Mouse (Mus musculus) hindbrain, embryonic 11.5 days (tissue): Measurements from ENCODE around the gene Nebl. TPM values are rescaled to one million over a fixed set of nuclear protein-coding genes. Genes with fewer than 3 reads are reported as not detected.

Experiments
- ATAC-seq: fragments of 200-750 bp; cut with Nextera tagmentation; 2 replicates; pipeline ENCODE4 v1.8.0; 2017; ENCODE audit warnings: mild to moderate bottlenecking, moderate TSS enrichment, moderate library complexity; ENCODE audit not compliant: low FRiP score
- DNase-seq: peaks from one replicate; pipeline ENCODE4 v3.0.0-alpha.2; 2015; ENCODE audit warnings: low spot score
- H3K27ac ChIP-seq: fragments of 300-500 bp; sonication (generic); 2 replicates; pipeline ENCODE4 v1.5.1; 2014; ENCODE audit warnings: mild to moderate bottlenecking, low read depth, low read length
- H3K27me3 ChIP-seq: fragments of 300-500 bp; sonication (generic); 2 replicates; pipeline ENCODE4 v1.6.1; 2014; ENCODE audit warnings: mild to moderate bottlenecking, low read length, moderate library complexity, mixed read lengths; ENCODE audit not compliant: control insufficient read depth, insufficient read depth
- H3K36me3 ChIP-seq: fragments of 300-500 bp; sonication (generic); 2 replicates; pipeline ENCODE4 v1.6.1; 2014; ENCODE audit warnings: mild to moderate bottlenecking, low read length, moderate library complexity, mixed read lengths; ENCODE audit not compliant: control insufficient read depth, insufficient read depth
- H3K4me1 ChIP-seq: fragments of 300-500 bp; sonication (generic); replicated peaks from 2 replicates; pipeline ENCODE4 v1.6.1; 2014; ENCODE audit warnings: low read length, mixed read lengths; ENCODE audit not compliant: control insufficient read depth, insufficient read depth
- H3K4me2 ChIP-seq: fragments of 300-500 bp; sonication (generic); replicated peaks from 2 replicates; pipeline ENCODE4 v1.6.1; 2014; ENCODE audit warnings: mild to moderate bottlenecking, low read depth, low read length
- H3K4me3 ChIP-seq: fragments of 300-500 bp; sonication (generic); 2 replicates; pipeline ENCODE4 v1.5.1; 2014; ENCODE audit warnings: low read depth, low read length
- H3K9ac ChIP-seq: fragments of 300-500 bp; sonication (generic); 2 replicates; pipeline ENCODE4 v1.6.1; 2014; ENCODE audit warnings: low read depth, low read length
- H3K9me3 ChIP-seq: fragments of 300-500 bp; sonication (generic); 2 replicates; pipeline ENCODE4 v1.6.1; 2016; ENCODE audit warnings: low read length; ENCODE audit not compliant: control insufficient read depth
- WGBS: fragments of 180-500 bp; shearing (Covaris S2); extraction: QIAGEN DNeasy Blood & Tissue Kit; methylation state at CpG from one replicate; pipeline ENCODE4 v1.1.7; 2014; 5-methylcytosine and 5-hydroxymethylcytosine counted together
- polyA plus RNA-seq: library from polyadenylated mRNA; unstranded; fragments of >200 nt; fragmentation: Nextera tagmentation; extraction: Ambion mirVana; gene quantifications from 2 replicates; pipeline ENCODE4 v1.2.1, GENCODE M21; 2014

Gene Nebl
- polyA plus RNA-seq, 1 experiment from 2014 or later = 8.6 TPM

DNA sequence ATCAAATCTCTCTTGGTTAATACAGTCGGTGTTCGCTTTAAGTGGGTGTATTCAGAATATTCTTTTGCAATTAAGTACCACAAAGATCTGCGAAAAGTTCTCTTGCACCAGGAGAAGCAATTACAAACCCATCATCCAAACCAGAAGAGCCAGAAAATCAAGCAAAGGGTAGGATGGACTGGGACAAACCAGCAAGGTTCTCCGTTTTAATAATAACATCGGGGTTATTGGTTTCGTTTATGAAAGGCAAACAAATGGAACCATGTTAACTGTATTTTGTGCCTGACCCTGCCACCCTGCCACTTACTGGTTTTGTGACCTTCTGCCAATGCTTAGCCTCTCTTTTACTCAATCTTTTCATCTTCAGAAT, 552 bp upstream of the Nebl start:
- no peak overlapping the region for H3K27ac ChIP-seq
- H3K4me1 ChIP-seq = peaks cover 4% of the 10 kb centered on the region; the same call in 1 of the 2 replicates
- H3K9ac ChIP-seq = no peak overlapping the region
- H3K27me3 ChIP-seq = peaks cover 10% of the 10 kb centered on the region
- H3K4me3 ChIP-seq = no peak overlapping the region
- peak overlapping the region; percentile 98 for H3K4me2 ChIP-seq
- no peaks in the 10 kb centered on the region for H3K9me3 ChIP-seq
- DNase-seq (peak; percentile 30), ATAC-seq (no peak)
- 5% methylated on average over 6 of the region's 6 CpGs for WGBS
- no peaks in the 10 kb centered on the region for H3K36me3 ChIP-seq

DNA sequence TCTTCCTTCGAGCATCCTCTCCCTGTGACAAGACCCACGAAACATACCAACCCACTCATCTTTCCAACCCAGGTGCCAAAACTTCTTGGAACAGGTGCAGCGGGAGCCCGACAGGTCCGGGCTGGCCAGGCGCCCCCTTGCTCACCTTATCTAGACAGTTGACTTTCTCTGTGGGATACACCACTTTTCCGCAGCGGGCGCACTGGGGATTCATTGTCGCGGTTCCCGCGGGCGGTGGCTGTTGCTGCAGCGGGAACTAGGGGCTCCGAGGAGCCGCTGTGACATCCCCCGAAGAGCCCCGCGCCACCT, 662 bp downstream of the Nebl start:
- ATAC-seq = peak; percentile 50
- DNase-seq = no peak
- H3K27me3 ChIP-seq = peaks cover 10% of the 10 kb centered on the region
- no peaks in the 10 kb centered on the region for H3K36me3 ChIP-seq
- 1% methylated on average over 20 of the region's 20 CpGs for WGBS
- no peaks in the 10 kb centered on the region for H3K9me3 ChIP-seq
- peak overlapping the region; percentile 80 for H3K9ac ChIP-seq
- peaks cover 4% of the 10 kb centered on the region; the same call in 1 of the 2 replicates for H3K4me1 ChIP-seq
- peak overlapping the region; percentile 68 for H3K4me3 ChIP-seq
- peak overlapping the region; percentile 98 for H3K4me2 ChIP-seq
- peak overlapping the region; percentile 39; the same call in 1 of the 2 replicates for H3K27ac ChIP-seq

DNA sequence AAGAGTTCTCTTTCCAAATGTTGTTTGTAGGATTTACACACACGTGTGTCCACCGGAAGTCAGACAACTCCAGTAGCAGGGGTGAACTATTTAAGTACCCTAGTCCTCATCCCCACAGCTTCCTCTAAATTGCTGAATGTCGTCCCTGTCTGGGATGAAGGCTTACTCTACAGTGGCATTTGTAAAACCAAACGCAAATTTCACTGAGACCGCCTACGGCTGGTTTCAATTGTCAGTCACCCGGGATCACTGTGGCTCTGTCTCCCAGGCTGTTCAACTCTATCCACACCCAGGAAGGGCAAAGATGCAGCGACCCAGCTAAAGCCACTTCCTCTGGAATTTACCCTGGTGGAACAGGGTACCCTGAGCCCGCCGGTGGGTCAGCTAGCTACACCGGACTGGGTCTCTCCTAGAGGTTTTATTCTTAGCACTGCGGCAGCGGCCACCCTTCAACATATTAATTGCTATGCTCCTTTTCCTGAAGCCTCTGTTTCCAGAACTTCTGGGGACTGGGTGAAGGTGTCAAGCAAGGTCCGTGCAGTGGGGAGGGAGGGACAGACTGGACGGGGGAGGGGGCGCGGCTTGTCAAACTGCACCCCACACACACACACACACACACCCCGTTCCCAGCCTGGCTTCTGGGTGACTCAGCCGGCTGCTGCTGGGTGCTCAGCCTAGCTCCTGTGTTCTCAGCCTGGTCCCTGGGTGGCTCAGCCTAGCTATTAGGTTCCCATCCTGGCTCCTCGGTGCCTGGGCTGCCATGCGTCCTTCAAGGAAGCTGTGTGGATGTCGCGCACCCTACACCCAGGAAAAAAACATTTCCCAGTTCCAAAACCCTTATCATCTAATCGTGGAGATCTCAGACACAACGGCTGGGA, 1.3 kb downstream of the Nebl start:
- ATAC-seq (peak; percentile 36; the same call in 1 of the 2 replicates), DNase-seq (peak; percentile 55)
- Histone ChIP-seq H3K4me3 (peak overlapping the region; percentile 68), H3K9me3 (no peaks in the 10 kb centered on the region), H3K4me2 (peak overlapping the region; percentile 98), H3K36me3 (no peaks in the 10 kb centered on the region), H3K27me3 (peaks cover 10% of the 10 kb centered on the region), H3K27ac (no peak overlapping the region), H3K4me1 (peaks cover 4% of the 10 kb centered on the region; the same call in 1 of the 2 replicates), H3K9ac (peak overlapping the region; percentile 80)
- WGBS = 5% methylated on average over 25 of the region's 25 CpGs

DNA sequence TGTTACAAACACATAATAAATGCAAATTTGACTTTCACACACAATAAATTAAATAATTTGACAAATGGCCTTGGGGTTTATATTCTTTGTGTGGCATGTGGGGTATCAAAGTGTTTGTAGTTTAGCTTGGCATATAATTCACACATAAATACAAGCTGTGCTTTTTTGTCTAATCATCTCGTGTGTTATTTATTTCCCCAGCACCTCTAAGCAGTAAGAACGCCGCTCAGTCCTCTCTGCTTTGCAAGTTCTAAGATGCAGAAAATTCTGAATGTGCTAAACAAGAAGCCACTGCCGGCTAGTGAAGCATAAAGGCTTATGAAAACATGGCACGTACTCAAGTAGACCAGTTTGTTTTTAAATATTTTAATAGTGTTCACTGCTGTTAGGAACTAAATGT, 6.9 kb downstream of the Nebl start:
- Histone ChIP-seq H3K27me3 (no peaks in the 10 kb centered on the region), H3K27ac (no peak overlapping the region), H3K9me3 (no peaks in the 10 kb centered on the region), H3K4me3 (no peak overlapping the region), H3K9ac (no peak overlapping the region), H3K36me3 (no peaks in the 10 kb centered on the region), H3K4me1 (no peaks in the 10 kb centered on the region), H3K4me2 (no peak overlapping the region)
- no peak for DNase-seq
- WGBS = 78% methylated on average over 5 of the region's 5 CpGs
- no peak for ATAC-seq

DNA sequence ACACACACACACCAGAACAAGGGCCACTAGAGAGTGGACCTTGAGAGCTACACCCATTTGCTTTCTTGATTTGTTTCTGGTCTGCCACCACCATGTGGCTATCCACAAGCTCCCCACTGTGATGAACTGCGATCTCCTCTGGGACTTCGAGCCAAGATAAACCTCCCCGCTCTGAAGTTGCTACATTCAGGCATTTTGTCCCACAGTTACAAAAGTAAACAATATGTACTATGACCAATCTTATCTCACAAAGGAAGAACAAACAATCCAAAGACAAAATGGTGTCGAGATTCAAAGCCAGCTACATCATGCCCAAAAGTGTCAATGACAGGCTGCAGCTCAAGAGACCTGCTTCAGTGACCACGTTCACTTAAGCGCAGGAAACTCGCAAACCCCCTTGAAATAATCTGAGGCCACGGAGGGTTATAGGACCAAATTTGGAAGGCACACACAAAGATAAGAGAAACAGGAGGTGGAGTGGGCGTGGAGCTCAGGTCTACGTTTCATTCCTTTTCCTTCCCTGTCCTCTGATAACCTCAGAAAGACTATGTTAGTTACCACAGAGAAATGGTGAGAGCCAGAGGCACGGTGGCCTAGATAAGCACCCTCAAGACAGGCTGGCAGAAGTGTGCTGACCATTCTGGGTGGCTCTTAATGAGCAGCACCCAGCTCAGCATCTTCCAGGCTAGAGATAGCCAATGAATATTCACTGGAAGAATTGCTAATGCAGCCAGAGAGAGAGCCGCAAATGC, 7.8 kb downstream of the Nebl start:
- no peak for ATAC-seq
- no peak overlapping the region for H3K9ac ChIP-seq
- H3K9me3 ChIP-seq = no peaks in the 10 kb centered on the region
- H3K4me2 ChIP-seq = no peak overlapping the region
- no peaks in the 10 kb centered on the region for H3K36me3 ChIP-seq
- 77% methylated on average over 12 of the region's 12 CpGs for WGBS
- no peak overlapping the region for H3K4me3 ChIP-seq
- H3K27ac ChIP-seq = no peak overlapping the region
- no peaks in the 10 kb centered on the region for H3K27me3 ChIP-seq
- DNase-seq = no peak
- no peaks in the 10 kb centered on the region for H3K4me1 ChIP-seq

DNA sequence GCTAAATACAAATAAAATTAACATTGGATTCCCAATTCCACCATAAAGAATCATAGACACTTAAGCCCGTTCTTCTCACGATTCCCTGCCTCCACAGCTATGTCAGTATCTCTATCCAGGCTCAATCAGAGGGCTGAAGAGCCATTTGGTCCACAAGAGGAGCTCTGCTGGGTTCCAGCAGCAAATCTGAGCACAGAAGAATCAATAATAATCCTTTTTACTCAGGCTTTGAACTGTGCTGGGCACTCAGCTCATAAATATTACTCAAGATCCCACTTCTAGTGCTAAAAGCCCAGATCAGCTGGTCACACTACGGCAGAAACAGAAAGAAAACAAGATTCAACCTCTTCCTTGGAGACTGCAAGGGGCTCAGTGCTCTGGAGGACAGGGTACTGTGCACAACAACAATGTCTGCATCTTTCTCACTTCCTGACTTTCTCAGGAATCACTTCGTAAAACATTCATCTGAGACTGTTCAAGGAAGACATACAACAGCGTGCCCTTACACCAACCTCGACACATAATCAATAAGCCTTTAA, 10.0 kb downstream of the Nebl start:
- Histone ChIP-seq H3K4me1 (no peaks in the 10 kb centered on the region), H3K27me3 (no peaks in the 10 kb centered on the region), H3K9ac (no peak overlapping the region), H3K27ac (no peak overlapping the region), H3K36me3 (no peaks in the 10 kb centered on the region), H3K4me2 (no peak overlapping the region), H3K4me3 (no peak overlapping the region), H3K9me3 (no peaks in the 10 kb centered on the region)
- WGBS = 79% methylated on average over 6 of the region's 6 CpGs
- ATAC-seq = no peak
- DNase-seq = no peak

DNA sequence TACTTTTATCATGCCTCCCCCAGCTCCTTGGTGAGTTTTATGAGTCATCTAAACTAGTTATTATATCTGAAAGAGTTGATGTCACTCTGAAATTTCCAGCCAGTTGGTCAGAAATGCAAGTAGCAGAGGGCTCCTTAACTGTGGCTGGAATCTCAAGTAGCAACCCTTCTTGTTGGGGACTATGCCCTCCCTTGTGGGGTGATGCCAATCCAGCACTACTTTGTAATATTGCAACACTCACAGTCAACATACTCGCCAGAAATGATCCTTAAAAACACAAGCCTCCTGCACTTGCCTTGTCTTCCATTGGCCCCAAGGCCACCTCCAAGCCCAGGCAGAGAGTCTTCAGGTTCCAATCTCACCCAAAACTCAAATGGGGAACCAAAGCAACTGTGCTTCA, 13.0 kb downstream of the Nebl start:
- Histone ChIP-seq H3K9me3 (no peaks in the 10 kb centered on the region), H3K4me2 (no peak overlapping the region), H3K27me3 (no peaks in the 10 kb centered on the region), H3K4me1 (no peaks in the 10 kb centered on the region), H3K4me3 (no peak overlapping the region), H3K9ac (no peak overlapping the region), H3K36me3 (no peaks in the 10 kb centered on the region), H3K27ac (no peak overlapping the region)
- DNase-seq (no peak), ATAC-seq (no peak)
- WGBS = 83% methylated on average over 1 of the region's 1 CpGs

DNA sequence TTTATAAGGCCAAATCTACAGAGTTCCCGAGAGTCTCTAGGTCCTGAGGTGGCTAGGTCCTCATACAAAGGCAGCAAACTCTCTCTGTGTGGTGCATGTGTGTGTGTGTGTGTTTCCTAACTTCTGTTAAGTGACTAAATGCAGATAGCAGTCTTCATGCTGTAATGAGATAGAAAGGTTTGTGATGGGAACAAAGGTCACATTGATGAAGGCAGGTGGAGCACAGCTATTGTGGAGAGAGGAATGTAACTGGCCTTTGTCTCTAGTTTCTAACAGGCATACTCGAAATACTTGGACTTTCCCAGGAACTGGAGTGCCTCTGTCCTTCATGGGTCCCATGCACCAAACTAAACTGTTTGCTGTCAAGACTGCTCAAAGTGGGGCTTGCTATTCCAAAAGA, 14.1 kb downstream of the Nebl start:
- H3K4me2 ChIP-seq = no peak overlapping the region
- ATAC-seq (no peak), DNase-seq (no peak)
- H3K4me1 ChIP-seq = no peaks in the 10 kb centered on the region
- H3K27ac ChIP-seq = no peak overlapping the region
- no peaks in the 10 kb centered on the region for H3K9me3 ChIP-seq
- H3K9ac ChIP-seq = no peak overlapping the region
- H3K4me3 ChIP-seq = no peak overlapping the region
- 65% methylated on average over 2 of the region's 2 CpGs for WGBS
- no peaks in the 10 kb centered on the region for H3K27me3 ChIP-seq
- no peaks in the 10 kb centered on the region for H3K36me3 ChIP-seq
